Mouse (Mus musculus): ENCODE data around the gene Ascc1. TPM values are rescaled to one million over a fixed set of nuclear protein-coding genes. Genes with fewer than 3 reads are reported as not detected.

Gene Ascc1
- polyA plus RNA-seq, 1 experiment from 2014 or later = 43.3 TPM

- Histone ChIP-seq H3K4me1 (ENCODE audit: control insufficient read depth in 2 of 2, insufficient read depth in 2 of 2, low read length in 2 of 2) (no peaks in the 10 kb centered on the region), H3K9me3 (ENCODE audit: control insufficient read depth, low read length) (no peaks in the 10 kb centered on the region), H3K9ac (ENCODE audit: low read length) (no peak overlapping the region), H3K4me2 (ENCODE audit: low read length) (no peak overlapping the region), H3K4me3 (ENCODE audit: control insufficient read depth in 1 of 2, insufficient read depth in 1 of 2, low read depth in 1 of 2, low read length in 2 of 2) (no peak overlapping the region), H3K27ac (replicated peaks in 1 of 2; ENCODE audit: control insufficient read depth in 1 of 2, insufficient read depth in 1 of 2, low read depth in 2 of 2, low read length in 2 of 2) (no peak overlapping the region), H3K27me3 (ENCODE audit: control insufficient read depth, insufficient read depth, low read length) (peaks cover 36% of the 10 kb centered on the region), H3K36me3 (ENCODE audit: control insufficient read depth, insufficient read depth, low read length) (no peaks in the 10 kb centered on the region)
- ATAC-seq (ENCODE audit: insufficient number of reproducible peaks, insufficient read depth, low FRiP score, low read depth) = no peak
- 79% methylated on average over 2 of the region's 2 CpGs for WGBS
Measured at GRCm38 (mm10) chr10:60092311-60092710, 89.7 kb downstream of the Ascc1 start.

- no peak for ATAC-seq (ENCODE audit: insufficient number of reproducible peaks, insufficient read depth, low FRiP score, low read depth)
- Histone ChIP-seq H3K27me3 (ENCODE audit: control insufficient read depth, insufficient read depth, low read length) (peaks cover 22% of the 10 kb centered on the region), H3K4me3 (ENCODE audit: control insufficient read depth in 1 of 2, insufficient read depth in 1 of 2, low read depth in 1 of 2, low read length in 2 of 2) (no peak overlapping the region), H3K9ac (ENCODE audit: low read length) (no peak overlapping the region), H3K27ac (replicated peaks in 1 of 2; ENCODE audit: control insufficient read depth in 1 of 2, insufficient read depth in 1 of 2, low read depth in 2 of 2, low read length in 2 of 2) (no peak overlapping the region), H3K36me3 (ENCODE audit: control insufficient read depth, insufficient read depth, low read length) (no peaks in the 10 kb centered on the region), H3K9me3 (ENCODE audit: control insufficient read depth, low read length) (no peaks in the 10 kb centered on the region), H3K4me2 (ENCODE audit: low read length) (no peak overlapping the region), H3K4me1 (ENCODE audit: control insufficient read depth in 2 of 2, insufficient read depth in 2 of 2, low read length in 2 of 2) (no peaks in the 10 kb centered on the region)
- WGBS = 81% methylated on average over 2 of the region's 2 CpGs
Measured at GRCm38 (mm10) chr10:60093751-60094150, 91.1 kb downstream of the Ascc1 start.

- peaks cover 23% of the 10 kb centered on the region for H3K27me3 ChIP-seq (ENCODE audit: control insufficient read depth, insufficient read depth, low read length)
- 82% methylated on average over 2 of the region's 2 CpGs for WGBS
- ATAC-seq (ENCODE audit: insufficient number of reproducible peaks, insufficient read depth, low FRiP score, low read depth) = no peak
Measured at GRCm38 (mm10) chr10:60095558-60095957, 93.0 kb downstream of the Ascc1 start.

GRCm38 (mm10) chr10:60096302-60096701, 93.7 kb downstream of the Ascc1 start:
- 73% methylated on average over 1 of the region's 1 CpGs for WGBS
- peaks cover 20% of the 10 kb centered on the region for H3K27me3 ChIP-seq (ENCODE audit: control insufficient read depth, insufficient read depth, low read length)
- no peaks in the 10 kb centered on the region for H3K9me3 ChIP-seq (ENCODE audit: control insufficient read depth, low read length)

More at GRCm38 (mm10) chr10:60095558-60095957, 93.0 kb downstream of the Ascc1 start:
- Histone ChIP-seq H3K27ac (replicated peaks in 1 of 2; ENCODE audit: control insufficient read depth in 1 of 2, insufficient read depth in 1 of 2, low read depth in 2 of 2, low read length in 2 of 2) (no peak overlapping the region), H3K9me3 (ENCODE audit: control insufficient read depth, low read length) (no peaks in the 10 kb centered on the region), H3K4me3 (ENCODE audit: control insufficient read depth in 1 of 2, insufficient read depth in 1 of 2, low read depth in 1 of 2, low read length in 2 of 2) (no peak overlapping the region), H3K9ac (ENCODE audit: low read length) (no peak overlapping the region), H3K36me3 (ENCODE audit: control insufficient read depth, insufficient read depth, low read length) (no peaks in the 10 kb centered on the region), H3K4me1 (ENCODE audit: control insufficient read depth in 2 of 2, insufficient read depth in 2 of 2, low read length in 2 of 2) (no peaks in the 10 kb centered on the region), H3K4me2 (ENCODE audit: low read length) (no peak overlapping the region)

GRCm38 (mm10) chr10:60097146-60097545, 94.5 kb downstream of the Ascc1 start:
- ATAC-seq (ENCODE audit: insufficient number of reproducible peaks, insufficient read depth, low FRiP score, low read depth) = no peak
- Histone ChIP-seq H3K4me3 (ENCODE audit: control insufficient read depth in 1 of 2, insufficient read depth in 1 of 2, low read depth in 1 of 2, low read length in 2 of 2) (no peak overlapping the region), H3K9ac (ENCODE audit: low read length) (no peak overlapping the region), H3K36me3 (ENCODE audit: control insufficient read depth, insufficient read depth, low read length) (0 out of 2 replicates have a peak, but pooled peaks cover 2% of the 10 kb centered on the region), H3K27me3 (ENCODE audit: control insufficient read depth, insufficient read depth, low read length) (peaks cover 18% of the 10 kb centered on the region), H3K9me3 (ENCODE audit: control insufficient read depth, low read length) (no peaks in the 10 kb centered on the region), H3K27ac (replicated peaks in 1 of 2; ENCODE audit: control insufficient read depth in 1 of 2, insufficient read depth in 1 of 2, low read depth in 2 of 2, low read length in 2 of 2) (no peak overlapping the region), H3K4me2 (ENCODE audit: low read length) (no peak overlapping the region), H3K4me1 (ENCODE audit: control insufficient read depth in 2 of 2, insufficient read depth in 2 of 2, low read length in 2 of 2) (no peaks in the 10 kb centered on the region)
- WGBS = 90% methylated on average over 9 of the region's 9 CpGs

More at GRCm38 (mm10) chr10:60096302-60096701, 93.7 kb downstream of the Ascc1 start:
- ATAC-seq (ENCODE audit: insufficient number of reproducible peaks, insufficient read depth, low FRiP score, low read depth) = no peak
- H3K4me2 ChIP-seq (ENCODE audit: low read length) = no peak overlapping the region
- H3K4me3 ChIP-seq (ENCODE audit: control insufficient read depth in 1 of 2, insufficient read depth in 1 of 2, low read depth in 1 of 2, low read length in 2 of 2) = no peak overlapping the region
- no peak overlapping the region for H3K9ac ChIP-seq (ENCODE audit: low read length)
- H3K36me3 ChIP-seq (ENCODE audit: control insufficient read depth, insufficient read depth, low read length) = 0 out of 2 replicates have a peak, but pooled peaks cover under 1% of the 10 kb centered on the region
- no peak overlapping the region for H3K27ac ChIP-seq (replicated peaks in 1 of 2; ENCODE audit: control insufficient read depth in 1 of 2, insufficient read depth in 1 of 2, low read depth in 2 of 2, low read length in 2 of 2)
- H3K4me1 ChIP-seq (ENCODE audit: control insufficient read depth in 2 of 2, insufficient read depth in 2 of 2, low read length in 2 of 2) = no peaks in the 10 kb centered on the region

- no peak for ATAC-seq (ENCODE audit: insufficient number of reproducible peaks, insufficient read depth, low FRiP score, low read depth)
- Histone ChIP-seq H3K4me1 (ENCODE audit: control insufficient read depth in 2 of 2, insufficient read depth in 2 of 2, low read length in 2 of 2) (no peaks in the 10 kb centered on the region), H3K4me2 (ENCODE audit: low read length) (no peak overlapping the region), H3K4me3 (ENCODE audit: control insufficient read depth in 1 of 2, insufficient read depth in 1 of 2, low read depth in 1 of 2, low read length in 2 of 2) (no peak overlapping the region), H3K9ac (ENCODE audit: low read length) (no peak overlapping the region), H3K27me3 (ENCODE audit: control insufficient read depth, insufficient read depth, low read length) (peaks cover 19% of the 10 kb centered on the region), H3K36me3 (ENCODE audit: control insufficient read depth, insufficient read depth, low read length) (0 out of 2 replicates have a peak, but pooled peaks cover 2% of the 10 kb centered on the region), H3K9me3 (ENCODE audit: control insufficient read depth, low read length) (no peaks in the 10 kb centered on the region), H3K27ac (replicated peaks in 1 of 2; ENCODE audit: control insufficient read depth in 1 of 2, insufficient read depth in 1 of 2, low read depth in 2 of 2, low read length in 2 of 2) (no peak overlapping the region)
- 76% methylated on average over 5 of the region's 5 CpGs for WGBS
Measured at GRCm38 (mm10) chr10:60097774-60098173, 95.2 kb downstream of the Ascc1 start.

- Histone ChIP-seq H3K4me2 (ENCODE audit: low read length) (peak overlapping the region; percentile 98), H3K27me3 (ENCODE audit: control insufficient read depth, insufficient read depth, low read length) (peaks cover 69% of the 10 kb centered on the region), H3K4me3 (ENCODE audit: control insufficient read depth in 1 of 2, insufficient read depth in 1 of 2, low read depth in 1 of 2, low read length in 2 of 2) (peak overlapping the region in 1 of 2 experiments; percentile 56; a peak in 2 of 4 replicates), H3K27ac (replicated peaks in 1 of 2; ENCODE audit: control insufficient read depth in 1 of 2, insufficient read depth in 1 of 2, low read depth in 2 of 2, low read length in 2 of 2) (no peak overlapping the region), H3K9me3 (ENCODE audit: control insufficient read depth, low read length) (no peaks in the 10 kb centered on the region), H3K4me1 (ENCODE audit: control insufficient read depth in 2 of 2, insufficient read depth in 2 of 2, low read length in 2 of 2) (peaks cover 9 to 19% of the 10 kb centered on the region in 2 experiments; a peak in 3 of 4 replicates), H3K36me3 (ENCODE audit: control insufficient read depth, insufficient read depth, low read length) (0 out of 2 replicates have a peak, but pooled peaks cover 2% of the 10 kb centered on the region), H3K9ac (ENCODE audit: low read length) (no peak overlapping the region)
- no peak for ATAC-seq (ENCODE audit: insufficient number of reproducible peaks, insufficient read depth, low FRiP score, low read depth)
- 19% methylated on average over 20 of the region's 20 CpGs for WGBS
Measured at GRCm38 (mm10) chr10:60105391-60106145, 103.0 kb downstream of the Ascc1 start.

All from heart, embryonic 14.5 days (tissue).